Mouse (Mus musculus): Measurements from ENCODE around the gene Sorcs2.

Gene Sorcs2

DNA sequence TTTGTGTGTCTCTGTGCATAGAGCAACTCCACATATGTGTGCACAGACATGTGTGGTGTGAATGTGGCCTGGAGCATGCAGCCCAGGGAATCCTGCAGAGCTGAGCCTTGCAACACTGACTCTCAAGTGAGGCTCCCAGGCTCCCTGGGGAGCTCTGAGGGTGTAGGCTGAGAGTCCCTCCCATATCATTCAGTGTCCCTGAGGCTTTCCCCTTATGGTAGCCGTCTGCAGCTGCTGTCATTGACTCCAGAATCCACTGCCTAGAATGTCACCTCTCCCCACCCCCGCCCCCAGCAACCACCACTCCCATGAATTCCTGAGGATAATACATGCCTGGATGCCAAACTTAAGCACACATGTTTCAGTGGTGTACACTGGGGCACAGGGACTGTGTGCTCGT is 269.4 kb downstream of the Sorcs2 start:
- no peak for DNase-seq (ENCODE audit: low spot score)

DNA sequence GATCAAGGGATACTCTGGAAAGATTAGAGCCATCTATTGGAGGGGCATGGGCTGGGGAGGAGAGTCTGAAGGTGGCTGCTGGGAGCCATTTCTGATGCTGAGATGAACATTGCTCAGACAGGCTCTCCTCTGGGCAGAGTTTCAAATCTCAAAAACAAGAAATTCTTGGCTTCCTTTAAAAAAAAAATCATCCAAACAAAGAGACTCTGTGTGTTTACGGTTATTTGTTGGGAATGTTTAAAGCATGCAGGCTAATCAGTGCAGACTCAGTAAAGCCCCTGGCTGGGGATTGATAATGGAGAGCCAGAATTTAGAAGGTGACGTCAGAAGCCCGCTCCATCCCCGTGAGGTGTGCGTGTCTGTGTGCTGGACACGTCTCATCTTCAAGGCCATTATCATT is 272.9 kb downstream of the Sorcs2 start:
- no peak for DNase-seq (ENCODE audit: low spot score)

DNA sequence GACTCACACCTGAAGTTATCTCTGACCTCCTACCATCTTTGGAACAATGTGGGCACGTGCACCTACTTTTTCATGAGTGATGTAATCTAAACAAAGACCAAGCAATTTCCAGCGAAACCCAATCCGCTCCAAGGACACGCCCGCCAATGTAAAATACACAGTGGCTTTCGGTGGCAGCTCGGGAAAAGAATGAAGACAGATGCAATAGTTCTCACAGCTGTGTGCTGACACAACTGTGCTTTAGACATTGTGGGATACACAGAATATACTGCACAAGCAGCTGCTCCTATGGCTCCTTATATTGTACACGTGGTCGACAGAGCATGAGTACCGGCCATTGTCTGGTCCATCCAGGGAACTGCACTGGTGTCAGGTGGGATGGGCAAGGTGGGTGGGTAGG is 275.0 kb downstream of the Sorcs2 start:
- DNase-seq (ENCODE audit: low spot score) = no peak

DNA sequence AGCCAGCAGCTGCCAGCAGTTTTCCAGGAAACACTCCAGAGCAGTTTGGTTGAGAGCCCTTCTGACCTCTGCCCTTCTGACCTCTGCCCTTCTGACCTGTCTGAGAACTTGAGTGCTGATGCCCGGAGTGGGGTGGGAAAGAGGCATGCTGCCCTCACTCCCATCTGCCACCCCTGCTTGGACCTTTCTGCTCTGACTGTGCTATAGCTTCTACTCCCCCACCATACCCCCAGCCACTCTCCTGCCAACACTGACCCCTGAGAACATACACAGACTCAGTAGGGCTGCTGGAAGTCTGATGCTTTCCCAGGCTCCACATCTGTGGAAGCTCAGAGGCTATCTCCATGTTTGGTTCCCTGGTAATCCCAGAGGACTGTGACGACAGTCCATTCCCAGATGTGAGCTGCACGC is 277.0 kb downstream of the Sorcs2 start:
- DNase-seq (ENCODE audit: low spot score) = no peak

DNA sequence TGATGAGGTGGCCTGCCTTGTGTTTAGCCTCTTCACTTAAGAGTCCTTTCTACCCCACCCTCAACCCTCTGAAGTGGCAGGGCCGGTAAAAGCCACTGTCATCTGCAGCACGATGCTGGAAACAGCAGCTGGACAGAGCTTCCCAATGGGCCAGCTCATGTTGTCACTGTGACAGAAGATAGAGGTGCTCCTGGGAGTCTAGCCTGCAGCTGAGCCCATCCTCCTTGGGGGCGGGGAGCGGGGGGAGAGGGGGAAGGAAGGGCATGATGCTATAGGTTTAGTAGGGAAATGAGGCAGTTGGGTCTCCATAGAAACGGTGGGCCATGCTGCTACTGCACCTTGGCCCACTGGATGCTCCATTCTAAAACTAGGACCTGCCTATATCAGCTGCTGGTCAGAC is 279.9 kb downstream of the Sorcs2 start:
- DNase-seq (ENCODE audit: low spot score) = no peak

DNA sequence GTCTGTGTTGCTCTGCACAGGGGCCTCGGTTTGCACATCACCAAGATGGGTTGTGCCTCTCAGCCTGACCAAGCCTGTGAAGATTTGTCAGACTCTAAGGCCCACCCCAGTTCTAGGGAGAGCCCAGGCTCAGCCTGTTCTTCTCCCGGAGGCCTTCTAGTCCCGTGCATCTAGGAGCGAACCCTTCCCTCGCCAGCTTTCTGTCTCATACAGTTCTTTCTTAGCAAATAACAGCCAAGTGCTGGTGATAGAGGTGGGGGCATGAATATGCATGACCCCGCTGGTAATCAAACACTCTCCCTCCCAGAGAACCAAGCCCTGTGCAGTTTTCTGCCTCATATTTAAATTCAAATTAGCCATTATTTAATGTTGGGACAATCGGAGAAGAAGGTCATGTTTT is 282.4 kb downstream of the Sorcs2 start:
- DNase-seq (ENCODE audit: low spot score) = no peak

DNA sequence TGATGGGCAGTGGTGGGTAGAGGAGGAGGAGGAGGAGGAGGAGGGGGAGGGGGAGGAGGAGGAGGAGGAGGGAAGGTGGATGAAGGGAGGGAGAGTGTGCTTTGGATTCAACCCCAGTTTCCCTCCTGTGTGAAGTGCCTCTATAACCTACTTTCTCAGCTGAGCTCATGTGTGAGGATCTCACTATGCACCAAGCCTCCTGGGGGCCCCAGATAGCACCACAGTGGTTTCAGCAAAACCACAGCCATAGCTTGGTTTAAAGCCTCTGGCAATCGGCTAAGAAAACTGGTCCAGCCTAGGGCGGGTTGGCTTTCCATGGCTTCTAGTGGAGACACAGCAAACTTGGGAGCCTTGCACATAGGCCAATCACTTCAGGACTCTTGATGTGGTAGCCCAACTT is 284.2 kb downstream of the Sorcs2 start:
- DNase-seq (ENCODE audit: low spot score) = no peak

DNA sequence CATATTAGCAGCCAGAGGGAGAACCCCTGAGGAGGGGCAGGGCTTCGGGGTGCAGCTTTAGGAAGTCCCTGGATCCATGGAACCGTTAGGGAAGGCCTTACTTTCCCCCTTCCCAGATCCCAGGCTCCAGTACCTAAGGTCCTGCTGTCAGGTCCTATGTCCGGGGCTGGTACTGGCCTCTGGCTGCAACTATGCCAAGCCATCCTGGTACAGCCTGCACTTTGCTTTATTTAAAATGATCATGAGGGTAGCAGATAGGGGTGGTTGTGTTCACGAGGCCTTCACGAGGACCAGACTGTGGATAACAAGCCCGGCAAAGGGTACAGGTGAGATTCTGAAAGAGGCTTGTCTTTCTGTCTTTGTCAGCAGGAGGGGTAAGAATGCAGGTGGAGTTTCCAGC is 285.2 kb downstream of the Sorcs2 start:
- DNase-seq (ENCODE audit: low spot score) = no peak

DNA sequence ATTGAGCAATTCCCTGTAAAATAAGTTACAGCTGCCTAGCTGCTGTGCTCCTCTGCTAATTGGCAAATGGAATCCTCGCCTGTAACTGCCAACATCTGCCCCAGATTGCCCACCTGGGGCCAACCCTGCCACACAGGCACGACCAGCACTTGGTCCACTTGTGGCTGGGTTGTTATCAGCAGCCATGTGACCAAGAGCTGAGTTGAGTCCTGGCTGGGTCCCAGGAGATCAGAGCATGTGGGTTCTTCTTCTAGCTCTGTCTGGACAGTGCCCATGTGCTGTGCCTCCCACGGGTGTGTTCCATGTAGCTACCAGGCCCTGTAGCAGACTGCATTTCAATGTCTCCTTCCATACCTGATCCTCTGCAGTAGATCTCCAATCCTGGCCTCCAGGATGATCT is 286.4 kb downstream of the Sorcs2 start:
- DNase-seq (ENCODE audit: low spot score) = no peak

DNA sequence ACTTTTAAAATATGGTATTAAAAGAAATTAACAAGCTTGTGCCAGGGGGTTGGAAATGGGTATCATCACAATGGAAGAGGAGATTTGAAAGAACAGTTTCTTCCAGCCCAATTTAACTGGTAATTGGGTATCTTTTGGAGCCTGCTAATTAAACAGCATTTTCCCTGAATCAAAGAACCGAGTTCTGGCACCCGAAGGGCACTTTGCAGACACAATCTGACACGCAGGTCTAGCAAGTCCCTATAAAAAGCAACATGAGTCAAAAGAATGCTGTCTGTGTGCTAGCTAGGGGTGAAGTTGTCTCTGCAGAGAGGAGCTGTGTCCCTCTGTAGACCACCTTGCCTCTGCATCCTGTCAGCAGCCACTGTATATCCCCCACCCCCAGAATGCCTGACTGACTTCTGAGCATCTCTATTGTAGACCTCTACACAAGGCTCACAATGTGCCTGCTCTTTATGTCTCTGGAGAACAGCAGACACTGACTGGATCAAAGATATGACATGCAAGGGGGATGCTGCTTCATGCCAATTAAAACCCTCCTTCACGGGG is 289.5 kb downstream of the Sorcs2 start:
- no peak for DNase-seq (ENCODE audit: low spot score)

DNA sequence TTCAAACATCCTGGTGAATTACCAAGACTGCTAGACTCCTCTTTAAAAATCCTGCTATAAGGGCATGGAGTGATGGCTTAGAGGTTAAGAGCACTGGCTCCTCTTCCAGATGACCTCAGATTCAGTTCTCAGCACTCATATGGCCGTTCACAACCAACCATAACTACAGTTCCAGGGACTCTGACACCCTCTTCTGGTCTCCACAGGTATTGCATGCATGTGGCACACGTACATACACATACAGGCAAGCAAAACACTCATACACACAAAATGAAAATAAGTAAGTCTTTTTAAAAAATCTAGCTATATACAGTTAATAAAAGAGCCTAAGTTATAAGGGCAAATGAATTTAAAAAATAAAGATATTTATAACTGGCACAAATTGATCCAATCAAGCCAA is 294.5 kb downstream of the Sorcs2 start:
- no peak for DNase-seq (ENCODE audit: low spot score)

DNA sequence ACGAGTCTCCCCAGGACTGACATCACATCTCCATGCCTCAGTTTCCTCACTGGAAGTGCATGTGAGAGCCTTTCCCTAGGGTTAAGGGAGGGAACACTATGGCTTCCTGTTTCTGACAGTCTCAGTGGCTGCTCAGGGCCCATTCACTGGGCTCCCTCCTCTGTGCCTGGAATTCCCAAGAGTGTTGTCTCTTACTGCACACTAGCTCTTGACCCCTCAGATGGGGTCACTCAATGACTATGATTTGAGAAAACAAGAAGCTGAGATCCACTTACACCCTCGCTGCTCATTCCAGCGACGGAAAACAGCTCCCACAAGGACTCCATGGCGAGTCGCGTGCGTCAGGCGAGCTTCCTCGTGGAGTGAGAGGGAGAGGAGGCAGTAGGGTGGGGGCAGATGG is 296.8 kb downstream of the Sorcs2 start:
- no peak for DNase-seq (ENCODE audit: low spot score)

DNA sequence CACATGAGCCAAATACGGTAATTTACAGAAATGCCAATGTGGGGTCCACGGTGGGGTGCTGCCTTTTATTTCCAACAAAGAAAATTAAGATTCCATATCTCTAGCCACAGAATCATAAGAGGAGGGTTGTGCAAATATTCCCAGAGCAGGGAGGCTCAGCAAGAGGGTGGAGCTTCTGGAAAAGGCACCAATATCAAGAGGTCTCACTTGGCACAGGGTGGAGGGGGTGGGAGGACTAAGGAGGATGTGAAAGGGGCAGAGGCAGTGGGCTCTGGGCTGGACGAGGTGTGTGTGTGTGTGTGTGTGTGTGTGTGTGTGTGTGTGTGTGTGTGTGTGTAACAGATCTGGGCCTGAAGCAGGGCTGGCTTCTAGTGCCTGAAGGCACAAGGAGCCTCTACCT is 297.5 kb downstream of the Sorcs2 start:
- no peak for DNase-seq (ENCODE audit: low spot score)

DNA sequence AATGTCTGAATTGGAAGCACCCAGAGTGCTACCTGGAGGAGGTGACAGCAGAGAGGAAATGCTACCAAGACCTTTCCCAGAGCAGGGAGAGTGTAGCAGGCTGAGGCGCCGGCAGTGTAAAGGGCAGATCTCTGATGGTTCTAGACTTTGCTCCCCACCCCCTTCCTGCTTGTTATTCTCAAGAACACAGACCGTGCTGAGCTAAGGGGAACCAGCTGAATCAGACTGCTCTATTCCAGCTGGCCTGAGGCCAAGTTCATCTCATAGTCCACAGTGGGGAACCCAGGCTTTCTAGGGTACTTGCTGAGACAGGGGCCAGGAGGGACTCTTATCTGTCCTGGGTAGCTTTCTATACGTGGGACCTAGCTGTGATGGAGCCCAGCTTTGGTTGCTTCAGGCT is 298.3 kb downstream of the Sorcs2 start:
- no peak for DNase-seq (ENCODE audit: low spot score)

DNA sequence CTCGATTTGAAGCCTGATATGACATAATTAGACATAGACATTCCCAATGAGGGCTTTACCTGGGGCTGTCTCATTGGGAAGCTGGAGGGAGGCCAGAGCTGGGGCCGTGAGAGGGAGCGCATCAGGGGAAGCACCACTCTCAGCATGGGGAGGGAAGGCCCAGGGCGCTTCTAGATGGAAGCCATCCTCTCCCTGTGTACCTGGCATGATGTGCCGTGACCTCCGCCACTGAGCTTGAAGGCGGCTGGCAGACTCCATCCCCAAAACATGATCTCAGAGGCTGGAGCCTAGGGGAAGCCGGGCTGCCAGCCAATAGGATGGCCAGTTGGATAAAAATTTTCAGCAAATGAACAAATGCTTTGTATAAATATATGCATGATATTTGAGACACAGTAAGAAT is 301.9 kb downstream of the Sorcs2 start:
- DNase-seq (ENCODE audit: low spot score) = no peak

DNA sequence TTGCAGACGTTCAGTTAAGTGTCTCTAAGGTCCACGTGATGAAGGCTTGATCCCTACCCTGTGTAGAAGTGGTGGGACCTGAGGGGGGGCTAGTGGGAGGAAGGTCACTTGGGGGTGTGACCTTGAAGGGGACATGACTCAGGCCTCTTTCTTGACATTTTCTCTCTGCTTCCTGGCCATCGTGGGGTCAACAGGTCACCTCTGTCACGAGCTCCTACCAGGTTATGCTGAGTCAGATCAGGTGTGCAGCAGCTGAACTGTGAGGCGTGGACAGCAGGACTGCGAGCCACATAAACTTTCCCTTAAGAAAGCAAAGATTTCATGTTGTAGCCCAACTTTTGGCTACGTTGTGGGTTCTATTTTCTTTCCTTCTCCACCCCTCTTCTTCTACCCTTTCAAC is 307.9 kb downstream of the Sorcs2 start:
- DNase-seq (ENCODE audit: low spot score) = no peak

DNA sequence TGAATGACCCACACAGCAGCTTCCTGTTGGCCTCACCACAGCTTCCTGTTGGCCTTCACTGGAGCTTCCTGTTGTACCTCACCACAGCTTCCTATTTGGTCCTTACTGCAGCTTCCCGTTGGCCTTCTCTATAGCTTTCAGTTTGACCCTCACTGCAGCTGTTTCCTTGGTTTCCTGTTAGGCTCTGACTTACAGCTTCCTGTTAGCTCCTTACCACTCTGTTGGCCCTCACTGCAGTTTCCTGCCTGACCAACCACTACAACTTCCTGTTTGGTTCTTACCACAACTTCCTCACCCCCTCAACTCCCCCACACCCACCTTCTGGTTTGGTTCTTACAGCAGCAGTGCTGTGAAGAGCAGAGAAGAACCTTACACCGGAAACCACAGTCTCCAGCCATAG is 308.7 kb downstream of the Sorcs2 start:
- DNase-seq (ENCODE audit: low spot score) = no peak

DNA sequence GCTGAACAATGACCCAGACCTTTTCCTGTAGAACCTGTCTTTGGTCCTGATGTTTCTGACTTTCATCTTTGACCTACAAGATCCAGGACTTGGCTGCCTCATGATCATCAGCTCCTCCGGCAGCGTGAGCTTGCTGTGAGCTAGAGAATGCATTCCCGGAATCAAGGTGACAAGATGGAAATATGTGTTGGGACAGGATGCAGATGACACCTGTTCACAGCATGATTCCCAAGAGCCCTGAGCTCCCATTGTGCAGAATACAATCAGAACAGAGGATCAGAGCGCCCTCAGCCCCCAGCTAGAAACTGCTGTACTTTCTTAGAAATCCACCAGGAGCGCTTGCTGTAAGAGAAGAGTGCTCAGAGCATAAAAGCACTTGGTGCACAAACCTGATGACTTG is 311.0 kb downstream of the Sorcs2 start:
- DNase-seq (ENCODE audit: low spot score) = no peak

DNA sequence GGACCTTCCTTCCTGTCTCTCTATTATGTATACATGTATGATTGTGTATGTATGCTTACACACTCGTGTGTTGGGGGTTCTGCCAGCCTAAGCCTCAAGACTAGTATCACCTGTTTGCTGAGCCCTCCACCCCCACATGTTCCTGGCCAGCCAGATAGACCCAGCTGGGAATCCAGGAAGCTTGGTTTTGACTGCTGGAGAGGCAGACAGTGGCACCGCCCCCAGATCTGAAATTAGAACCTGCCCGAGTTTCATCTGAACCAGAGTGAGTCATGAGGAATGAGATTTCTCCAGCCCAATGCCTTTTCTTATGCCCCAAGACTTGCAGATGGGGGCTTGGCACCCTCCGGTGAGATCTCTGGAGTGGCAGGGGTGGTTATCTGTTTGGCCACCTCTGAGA is 312.3 kb downstream of the Sorcs2 start:
- no peak for DNase-seq (ENCODE audit: low spot score)

DNA sequence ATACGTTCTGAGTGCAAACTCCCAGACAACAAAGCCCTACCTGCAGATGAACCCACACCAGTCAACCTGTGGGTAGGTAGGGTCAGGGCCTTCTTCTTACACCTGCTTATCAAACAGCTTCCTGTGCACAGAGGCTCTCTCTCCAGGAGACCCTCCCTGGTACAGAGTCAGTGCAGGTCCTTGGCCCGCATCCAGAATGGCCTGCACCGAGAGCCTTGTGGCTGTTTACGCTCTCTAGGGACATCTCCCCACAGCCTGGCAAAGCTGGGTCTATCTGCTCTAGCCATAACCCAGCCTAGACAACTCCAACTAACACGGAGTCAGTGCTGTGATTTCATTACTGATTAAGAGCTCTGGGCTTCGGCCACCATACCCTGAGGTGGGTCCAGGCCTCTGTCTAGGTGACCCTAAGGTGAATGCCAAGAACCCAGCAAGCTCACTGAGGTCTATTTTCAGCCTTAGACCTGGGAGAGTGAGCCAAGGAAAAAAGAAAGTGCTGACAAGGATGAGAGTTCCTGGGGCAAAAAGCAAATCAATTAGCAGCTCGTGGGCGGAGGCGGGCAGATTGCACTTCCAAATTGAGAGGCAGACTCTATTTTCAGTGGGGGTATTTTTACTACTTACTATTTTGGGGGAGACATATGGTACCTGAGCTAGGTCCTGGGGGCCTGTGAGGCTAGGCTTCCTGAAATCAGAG is 313.9 kb downstream of the Sorcs2 start:
- no peak for DNase-seq (ENCODE audit: low spot score)

DNA sequence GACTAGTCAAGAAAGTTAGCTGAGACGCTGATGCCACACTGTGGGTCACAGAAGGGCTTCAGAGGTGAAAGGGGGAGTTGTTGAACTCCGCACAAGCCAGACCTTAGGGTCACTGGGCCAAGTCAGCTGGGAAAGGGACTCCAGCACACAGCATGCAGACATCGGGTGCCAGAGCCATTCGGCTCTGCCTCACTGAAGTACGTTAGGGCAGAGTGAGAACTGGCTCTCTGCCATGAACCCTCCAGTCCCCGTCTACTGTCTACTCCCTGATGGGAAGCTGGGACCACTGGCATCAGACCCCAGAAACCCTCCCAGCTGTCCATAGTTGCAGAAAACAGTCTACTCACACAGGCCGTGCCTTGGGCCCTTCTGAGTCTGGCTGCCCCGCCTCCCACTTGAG is 316.9 kb downstream of the Sorcs2 start:
- DNase-seq (ENCODE audit: low spot score) = no peak

DNA sequence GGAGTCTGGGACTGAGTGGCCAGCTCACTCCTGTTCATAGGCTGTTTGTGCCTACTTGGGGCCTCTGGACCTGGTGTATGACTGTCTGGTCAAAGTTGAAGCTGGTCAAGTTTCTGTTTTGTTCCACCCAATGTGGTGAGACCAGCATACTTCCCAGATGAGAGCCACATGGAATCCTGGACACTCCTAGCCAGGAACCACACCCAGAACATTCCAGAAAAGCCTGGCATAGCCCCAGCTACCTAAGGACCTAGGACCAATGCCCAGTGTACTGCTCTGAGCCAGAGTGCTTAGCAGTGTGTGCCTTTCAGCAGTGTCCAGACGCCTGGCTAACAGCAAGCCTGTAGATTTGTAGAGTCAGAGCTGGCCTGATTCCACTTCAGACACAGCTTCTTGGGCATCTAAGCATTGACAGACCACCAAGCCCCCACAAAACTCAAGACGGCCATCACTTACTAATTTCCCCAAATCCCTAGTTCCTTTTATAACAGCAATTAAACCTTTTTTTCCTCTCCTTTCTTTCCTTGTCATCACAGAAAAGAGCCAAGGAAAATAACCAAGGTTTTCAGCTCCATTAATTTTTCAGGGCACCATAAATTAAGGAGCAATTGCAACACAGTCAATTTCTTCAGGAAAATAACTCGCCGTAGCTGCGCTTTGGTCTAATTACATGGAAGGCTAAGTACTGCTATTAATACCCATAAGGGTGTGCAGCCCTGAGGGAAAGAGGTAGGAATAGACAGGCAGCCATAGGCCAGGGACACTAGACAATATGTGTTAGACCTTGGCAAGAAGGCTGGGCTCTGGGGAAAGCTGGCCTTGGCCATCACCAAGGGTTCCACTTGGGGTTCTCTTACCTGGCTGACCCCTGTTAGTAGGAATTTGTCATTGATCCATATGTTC is 322.5 kb downstream of the Sorcs2 start:
- no peak for DNase-seq (ENCODE audit: low spot score)

Measured in ovary, postnatal 10 days (tissue).